Mouse (Mus musculus): ENCODE measurements around the gene Sult4a1. TPM values are rescaled to one million over a fixed set of nuclear protein-coding genes. Genes with fewer than 3 reads are reported as not detected.
A peak's percentile ranks its signal among the peaks of the same experiment; 100 is the strongest.

The Sult4a1 gene
- polyA plus RNA-seq, 1 experiment from 2014 or later = 143 TPM

DNA sequence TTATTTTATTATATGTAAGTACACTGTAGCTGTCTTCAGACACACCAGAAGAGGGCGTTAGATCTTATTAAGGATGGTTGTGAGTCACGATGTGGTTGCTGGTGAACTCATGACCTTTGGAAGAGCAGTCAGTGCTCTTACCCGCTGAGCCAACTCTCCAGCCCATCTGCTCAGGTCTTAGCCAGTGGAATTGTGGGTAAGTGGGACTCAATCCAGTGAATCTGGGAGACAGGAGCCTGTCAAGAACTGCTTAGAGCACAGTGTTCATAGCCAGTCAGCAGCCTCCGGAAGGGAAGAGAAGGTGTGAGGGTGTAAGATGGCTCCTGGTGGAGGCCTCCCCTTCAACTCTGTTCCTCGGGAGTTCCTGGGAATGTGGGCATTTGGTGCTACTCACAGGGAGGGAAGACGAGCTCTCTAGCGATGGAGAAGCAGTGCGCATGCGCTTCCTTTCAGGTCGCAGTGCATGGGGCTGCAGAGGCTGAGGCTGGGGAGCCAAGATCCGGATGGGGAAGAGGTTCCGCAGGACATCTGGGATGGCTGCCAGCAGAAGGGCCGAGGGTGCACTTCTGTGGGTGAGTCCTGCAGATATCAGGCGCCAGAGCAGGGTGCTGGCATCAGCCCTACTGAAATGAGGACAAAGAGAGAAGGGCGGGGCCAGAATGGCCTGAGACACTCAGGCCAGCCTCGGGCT lies 25.7 kb upstream of the Sult4a1 start:
- Histone ChIP-seq H3K27me3 (replicated peaks; ENCODE audit: control insufficient read depth, insufficient read depth, low read length) (no peaks in the 10 kb centered on the region), H3K9ac (ENCODE audit: low read depth, low read length) (no peak overlapping the region), H3K4me1 (ENCODE audit: control insufficient read depth, insufficient read depth, low read depth, low read length) (no peaks in the 10 kb centered on the region), H3K36me3 (ENCODE audit: control insufficient read depth, insufficient read depth, low read length) (no peaks in the 10 kb centered on the region), H3K9me3 (ENCODE audit: control insufficient read depth, low read length) (no peaks in the 10 kb centered on the region), H3K27ac (ENCODE audit: low read depth, low read length) (no peak overlapping the region), H3K4me3 (ENCODE audit: low read length) (no peak overlapping the region), H3K4me2 (ENCODE audit: low read length) (no peak overlapping the region)
- 58% methylated on average over 16 of the region's 16 CpGs for WGBS
- no peak for ATAC-seq

GRCm38 (mm10) chr15:84126871-84127270 lies 21.3 kb upstream of the Sult4a1 start:
- H3K36me3 ChIP-seq (ENCODE audit: control insufficient read depth, insufficient read depth, low read length) = no peaks in the 10 kb centered on the region
- no peaks in the 10 kb centered on the region for H3K27me3 ChIP-seq (replicated peaks; ENCODE audit: control insufficient read depth, insufficient read depth, low read length)
- no peaks in the 10 kb centered on the region for H3K9me3 ChIP-seq (ENCODE audit: control insufficient read depth, low read length)
- H3K4me3 ChIP-seq (ENCODE audit: low read length) = no peak overlapping the region
- WGBS = 44% methylated on average over 5 of the region's 5 CpGs
- H3K27ac ChIP-seq (ENCODE audit: low read depth, low read length) = no peak overlapping the region
- ATAC-seq = no peak
- H3K9ac ChIP-seq (ENCODE audit: low read depth, low read length) = no peak overlapping the region
- H3K4me1 ChIP-seq (ENCODE audit: control insufficient read depth, insufficient read depth, low read depth, low read length) = no peaks in the 10 kb centered on the region
- no peak overlapping the region for H3K4me2 ChIP-seq (ENCODE audit: low read length)

GRCm38 (mm10) chr15:84126447-84126846 lies 20.9 kb upstream of the Sult4a1 start:
- H3K4me1 ChIP-seq (ENCODE audit: control insufficient read depth, insufficient read depth, low read depth, low read length) = no peaks in the 10 kb centered on the region
- WGBS = 79% methylated on average over 4 of the region's 4 CpGs
- no peaks in the 10 kb centered on the region for H3K9me3 ChIP-seq (ENCODE audit: control insufficient read depth, low read length)
- no peak for ATAC-seq
- no peak overlapping the region for H3K9ac ChIP-seq (ENCODE audit: low read depth, low read length)
- H3K27me3 ChIP-seq (replicated peaks; ENCODE audit: control insufficient read depth, insufficient read depth, low read length) = no peaks in the 10 kb centered on the region
- H3K4me3 ChIP-seq (ENCODE audit: low read length) = no peak overlapping the region
- no peaks in the 10 kb centered on the region for H3K36me3 ChIP-seq (ENCODE audit: control insufficient read depth, insufficient read depth, low read length)
- no peak overlapping the region for H3K27ac ChIP-seq (ENCODE audit: low read depth, low read length)
- no peak overlapping the region for H3K4me2 ChIP-seq (ENCODE audit: low read length)

DNA sequence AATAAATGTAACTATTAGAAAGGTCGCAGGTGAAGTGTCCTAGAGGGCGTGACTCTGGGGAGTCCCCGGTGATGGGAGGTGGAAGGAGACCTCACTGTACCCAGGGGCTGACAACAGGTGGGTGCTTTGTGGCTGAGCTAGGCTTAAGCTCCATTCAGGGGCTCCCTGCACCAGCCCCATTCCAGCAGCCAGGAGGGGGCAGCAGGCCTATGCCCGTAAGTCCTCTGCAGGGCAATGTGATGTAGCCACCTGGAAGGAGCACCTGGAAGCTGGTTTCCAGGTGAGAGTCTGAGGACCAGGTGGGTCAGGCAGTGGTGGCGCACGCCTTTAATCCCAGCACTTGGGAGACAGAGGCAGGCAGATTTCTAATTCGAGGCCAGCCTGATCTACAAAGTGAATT lies 18.5 kb upstream of the Sult4a1 start:
- Histone ChIP-seq H3K4me3 (ENCODE audit: low read length) (no peak overlapping the region), H3K27me3 (replicated peaks; ENCODE audit: control insufficient read depth, insufficient read depth, low read length) (no peaks in the 10 kb centered on the region), H3K9ac (ENCODE audit: low read depth, low read length) (no peak overlapping the region), H3K4me2 (ENCODE audit: low read length) (no peak overlapping the region), H3K27ac (ENCODE audit: low read depth, low read length) (no peak overlapping the region), H3K9me3 (ENCODE audit: control insufficient read depth, low read length) (no peaks in the 10 kb centered on the region), H3K36me3 (ENCODE audit: control insufficient read depth, insufficient read depth, low read length) (no peaks in the 10 kb centered on the region), H3K4me1 (ENCODE audit: control insufficient read depth, insufficient read depth, low read depth, low read length) (no peaks in the 10 kb centered on the region)
- ATAC-seq = no peak
- WGBS = 69% methylated on average over 7 of the region's 7 CpGs

- Histone ChIP-seq H3K9ac (ENCODE audit: low read depth, low read length) (no peak within 1 kb of the TSS), H3K27me3 (replicated peaks; ENCODE audit: control insufficient read depth, insufficient read depth, low read length) (no peaks in the 10 kb centered on the region; the same call in 1 of the 2 replicates), H3K4me2 (ENCODE audit: low read length) (no peak within 1 kb of the TSS), H3K27ac (ENCODE audit: low read depth, low read length) (no peak within 1 kb of the TSS), H3K36me3 (ENCODE audit: control insufficient read depth, insufficient read depth, low read length) (no peaks in the 10 kb centered on the region), H3K4me3 (ENCODE audit: low read length) (no peak within 1 kb of the TSS), H3K4me1 (ENCODE audit: control insufficient read depth, insufficient read depth, low read depth, low read length) (no peaks in the 10 kb centered on the region), H3K9me3 (ENCODE audit: control insufficient read depth, low read length) (no peaks in the 10 kb centered on the region)
- ATAC-seq = no peak
- 78% methylated on average over 8 of the region's 8 CpGs for WGBS
Measured at GRCm38 (mm10) chr15:84123075-84123474, 17.5 kb upstream of the Sult4a1 start, which contains the start of gene Pnpla5. Gene Pnpla5 (minus strand): TSS chr15:84123175.

- no peaks in the 10 kb centered on the region; the same call in 1 of the 2 replicates for H3K27me3 ChIP-seq (replicated peaks; ENCODE audit: control insufficient read depth, insufficient read depth, low read length)
- no peaks in the 10 kb centered on the region for H3K4me1 ChIP-seq (ENCODE audit: control insufficient read depth, insufficient read depth, low read depth, low read length)
- no peak overlapping the region for H3K27ac ChIP-seq (ENCODE audit: low read depth, low read length)
- no peak overlapping the region for H3K4me2 ChIP-seq (ENCODE audit: low read length)
- 76% methylated on average over 6 of the region's 7 CpGs for WGBS
- no peaks in the 10 kb centered on the region for H3K36me3 ChIP-seq (ENCODE audit: control insufficient read depth, insufficient read depth, low read length)
- ATAC-seq = no peak
- H3K9me3 ChIP-seq (ENCODE audit: control insufficient read depth, low read length) = no peaks in the 10 kb centered on the region
- no peak overlapping the region for H3K9ac ChIP-seq (ENCODE audit: low read depth, low read length)
- no peak overlapping the region for H3K4me3 ChIP-seq (ENCODE audit: low read length)
Measured at GRCm38 (mm10) chr15:84121036-84121435, 15.5 kb upstream of the Sult4a1 start.

GRCm38 (mm10) chr15:84120612-84121011 lies 15.1 kb upstream of the Sult4a1 start:
- ATAC-seq = no peak; the same call in 1 of the 2 replicates
- Histone ChIP-seq H3K9me3 (ENCODE audit: control insufficient read depth, low read length) (no peaks in the 10 kb centered on the region), H3K27ac (ENCODE audit: low read depth, low read length) (no peak overlapping the region), H3K27me3 (replicated peaks; ENCODE audit: control insufficient read depth, insufficient read depth, low read length) (no peaks in the 10 kb centered on the region; the same call in 1 of the 2 replicates), H3K36me3 (ENCODE audit: control insufficient read depth, insufficient read depth, low read length) (no peaks in the 10 kb centered on the region), H3K4me2 (ENCODE audit: low read length) (no peak overlapping the region), H3K4me1 (ENCODE audit: control insufficient read depth, insufficient read depth, low read depth, low read length) (no peaks in the 10 kb centered on the region), H3K9ac (ENCODE audit: low read depth, low read length) (no peak overlapping the region), H3K4me3 (ENCODE audit: low read length) (no peak overlapping the region)
- WGBS = 22% methylated on average over 6 of the region's 6 CpGs

- WGBS = 88% methylated on average over 1 of the region's 1 CpGs
- H3K4me3 ChIP-seq (ENCODE audit: low read length) = no peak overlapping the region
- no peak overlapping the region for H3K9ac ChIP-seq (ENCODE audit: low read depth, low read length)
- no peaks in the 10 kb centered on the region for H3K4me1 ChIP-seq (ENCODE audit: control insufficient read depth, insufficient read depth, low read depth, low read length)
- no peaks in the 10 kb centered on the region for H3K36me3 ChIP-seq (ENCODE audit: control insufficient read depth, insufficient read depth, low read length)
- H3K9me3 ChIP-seq (ENCODE audit: control insufficient read depth, low read length) = no peaks in the 10 kb centered on the region
- H3K4me2 ChIP-seq (ENCODE audit: low read length) = no peak overlapping the region
- ATAC-seq = no peak
- H3K27ac ChIP-seq (ENCODE audit: low read depth, low read length) = no peak overlapping the region
- H3K27me3 ChIP-seq (replicated peaks; ENCODE audit: control insufficient read depth, insufficient read depth, low read length) = no peaks in the 10 kb centered on the region; the same call in 1 of the 2 replicates
Measured at GRCm38 (mm10) chr15:84116466-84116865, 10.9 kb upstream of the Sult4a1 start.

- WGBS = 57% methylated on average over 5 of the region's 5 CpGs
- Histone ChIP-seq H3K9ac (ENCODE audit: low read depth, low read length) (no peak overlapping the region), H3K4me2 (ENCODE audit: low read length) (no peak overlapping the region), H3K4me1 (ENCODE audit: control insufficient read depth, insufficient read depth, low read depth, low read length) (no peaks in the 10 kb centered on the region), H3K27me3 (replicated peaks; ENCODE audit: control insufficient read depth, insufficient read depth, low read length) (no peaks in the 10 kb centered on the region; the same call in 1 of the 2 replicates), H3K36me3 (ENCODE audit: control insufficient read depth, insufficient read depth, low read length) (no peaks in the 10 kb centered on the region), H3K4me3 (ENCODE audit: low read length) (no peak overlapping the region), H3K27ac (ENCODE audit: low read depth, low read length) (no peak overlapping the region), H3K9me3 (ENCODE audit: control insufficient read depth, low read length) (no peaks in the 10 kb centered on the region)
- 0 out of 2 replicates have a peak, but pooled peaks have one; percentile 42 for ATAC-seq
Measured at GRCm38 (mm10) chr15:84115727-84116126, 10.2 kb upstream of the Sult4a1 start.

All from hindbrain, embryonic 16.5 days (tissue).